Comparison of ENCODE assay signal across 16 mouse cellular contexts in the genomic region with DNA sequence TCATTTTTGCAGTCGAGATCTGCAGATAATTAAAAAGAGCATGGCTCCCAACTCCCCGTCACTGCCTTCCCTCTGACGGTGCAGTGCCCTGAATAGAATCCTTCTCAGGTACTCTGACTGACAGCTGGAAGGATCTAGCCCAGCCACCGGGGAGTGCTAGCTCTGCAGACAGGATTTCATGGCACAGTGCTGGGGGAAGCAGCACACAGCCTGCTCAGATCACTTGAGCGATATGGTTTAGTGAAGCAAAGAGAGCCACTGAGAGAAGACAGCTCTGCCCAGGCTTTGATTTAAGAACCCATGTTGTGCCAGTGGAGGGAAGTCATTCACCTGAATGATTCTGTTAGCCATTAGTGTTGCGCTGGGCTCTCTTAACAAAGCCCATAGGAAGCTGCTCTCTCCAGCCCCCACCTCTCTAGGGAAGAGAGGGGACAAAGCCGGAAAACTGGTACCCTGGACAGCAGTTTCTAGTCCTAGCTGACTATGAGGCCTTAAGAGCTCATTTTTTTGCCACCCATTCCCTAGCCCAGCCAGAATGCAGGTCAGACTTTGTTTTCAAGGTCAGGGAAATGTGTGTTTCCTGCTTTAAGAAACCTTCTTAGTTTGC.
DNase-seq lines count a peak whose midpoint lies in the region; ATAC-seq and TF ChIP-seq lines count a peak whose summit lies in the region.
"Had no signal": no experiment of that assay in that cellular context is flagged by ENCODE, and none has a peak within 500 bp of the region (broad histone marks: within the 10 kb centered on the region; RNA-seq: fewer than 3 reads in every experiment).

No protein-coding gene starts in this region.

- no peak overlapping the region; the same call in 1 of the 2 replicates for H3K9ac ChIP-seq in forebrain, embryonic 15.5 days (replicated peaks)
- no peak overlapping the region for H3K9ac ChIP-seq in midbrain, embryonic 13.5 days (replicated peaks)
- H3K9ac ChIP-seq: heart, embryonic 15.5 days; liver, embryonic 15.5 days had no signal

- no peak for TF ChIP-seq CTCF in cerebellum, adult 2 months (IDR thresholded peaks at IDR 0.05; ENCODE audit: borderline replicate concordance, insufficient read depth, low read depth, low read length)

- ATAC-seq in frontal cortex, adult (ENCODE audit: low TSS enrichment), result 0 out of 2 replicates have a peak, but pooled peaks have one; percentile 32
- ATAC-seq in forebrain, embryonic 15.5 days (replicated peaks), result peak; percentile 79
- ATAC-seq in midbrain, embryonic 13.5 days, result peak; percentile 89
- no peak for ATAC-seq in erythroid progenitor cell, adult 5-6 weeks (replicated peaks; ENCODE audit: low FRiP score, poor library complexity, severe bottlenecking)
- no peak for ATAC-seq in inflammation-experienced regulatory T-cells, adult 6 months

- no peak overlapping the region for H3K4me2 ChIP-seq in forebrain, embryonic 15.5 days (replicated peaks)
- H3K4me2 ChIP-seq in midbrain, embryonic 13.5 days (replicated peaks), result no peak overlapping the region
- H3K4me2 ChIP-seq: heart, embryonic 15.5 days; liver, embryonic 15.5 days had no signal

- H3K27me3 ChIP-seq in forebrain, embryonic 15.5 days, result no peaks in the 10 kb centered on the region
- H3K27me3 ChIP-seq in midbrain, embryonic 13.5 days, result no peaks in the 10 kb centered on the region
- no peaks in the 10 kb centered on the region for H3K27me3 ChIP-seq in cerebellum, adult 2 months (ENCODE audit: control insufficient read depth, insufficient read depth, low read length)
- H3K27me3 ChIP-seq: liver, embryonic 15.5 days had no signal

- H3K4me1 ChIP-seq in forebrain, embryonic 15.5 days, result peaks cover 10% of the 10 kb centered on the region
- H3K4me1 ChIP-seq in midbrain, embryonic 13.5 days (replicated peaks), result peaks cover 24% of the 10 kb centered on the region
- H3K4me1 ChIP-seq in cerebellum, adult 2 months (ENCODE audit: control insufficient read depth, insufficient read depth, low read length), result no peaks in the 10 kb centered on the region
- H3K4me1 ChIP-seq: liver, embryonic 15.5 days had no signal

- no peaks in the 10 kb centered on the region for H3K9me3 ChIP-seq in forebrain, embryonic 15.5 days
- H3K9me3 ChIP-seq in midbrain, embryonic 13.5 days, result no peaks in the 10 kb centered on the region
- H3K9me3 ChIP-seq: heart, embryonic 15.5 days had no signal

- H3K27ac ChIP-seq in forebrain, embryonic 15.5 days (replicated peaks), result peak overlapping the region; percentile 77
- peak overlapping the region; percentile 85 for H3K27ac ChIP-seq in midbrain, embryonic 13.5 days
- no peak overlapping the region for H3K27ac ChIP-seq in cerebellum, adult 2 months (ENCODE audit: insufficient read depth, low read length)
- H3K27ac ChIP-seq: heart, embryonic 15.5 days; liver, embryonic 15.5 days had no signal

- DNase-seq in frontal cortex, postnatal 14 days (ENCODE audit: low spot score in 2 of 2), result no peak
- peak; percentile 8 for DNase-seq in NIH3T3 (ENCODE audit: low read depth)
- no peak for DNase-seq in cerebellum, adult 2 months
- DNase-seq: adrenal gland, postnatal 14 days; cerebellum, adult 9-10 months; gastrocnemius, postnatal 25 days; kidney, adult 11 months; spleen, adult 18-20 months; thymus, adult 2 months had no signal

- no peak for TF ChIP-seq POLR2A in cerebellum, adult 2 months (IDR thresholded peaks at IDR 0.05; ENCODE audit: borderline replicate concordance, insufficient read depth, low read length)

- H3K4me3 ChIP-seq in forebrain, embryonic 15.5 days, result no peak overlapping the region
- no peak overlapping the region for H3K4me3 ChIP-seq in midbrain, embryonic 13.5 days (replicated peaks)
- no peak overlapping the region for H3K4me3 ChIP-seq in cerebellum, adult 2 months (replicated peaks; ENCODE audit: insufficient read depth, low read depth, low read length)
- H3K4me3 ChIP-seq: heart, embryonic 15.5 days; liver, embryonic 15.5 days had no signal

- no peaks in the 10 kb centered on the region for H3K36me3 ChIP-seq in forebrain, embryonic 15.5 days
- H3K36me3 ChIP-seq in midbrain, embryonic 13.5 days, result no peaks in the 10 kb centered on the region
- H3K36me3 ChIP-seq: heart, embryonic 15.5 days; liver, embryonic 15.5 days had no signal

- 21% methylated on average over 7 of the region's 7 CpGs for WGBS in forebrain, embryonic 15.5 days
- 26% methylated on average over 7 of the region's 7 CpGs for WGBS in midbrain, embryonic 13.5 days
- 62% methylated on average over 7 of the region's 7 CpGs for WGBS in cerebellum, adult 2 months

Comparison
In these comparisons a context has a peak if more than half of its experiments do, and no peak if none do; other contexts are left out.
1. ATAC-seq: peak in frontal cortex, adult (single experiment), forebrain, embryonic 15.5 days (single experiment) and midbrain, embryonic 13.5 days (single experiment); none in erythroid progenitor cell, adult 5-6 weeks (single experiment) and inflammation-experienced regulatory T-cells, adult 6 months (single experiment).